Mouse (Mus musculus) cerebellum, adult 2 months (tissue): ENCODE measurements around the gene Hltf.

ENCODE experiments used
- CTCF ChIP-seq: fragments of 200-500 bp; IDR thresholded peaks from 2 replicates; pipeline ENCODE4 v1.5.1; 2011; ENCODE audit warnings: low read depth, mild to moderate bottlenecking, control low read depth, low read length, moderate library complexity, borderline replicate concordance; ENCODE audit not compliant: insufficient read depth
- POLR2A ChIP-seq: fragments of 200-500 bp; IDR thresholded peaks from 2 replicates; pipeline ENCODE4 v1.6.1; 2011; ENCODE audit warnings: low read length, control low read depth, borderline replicate concordance; ENCODE audit not compliant: insufficient read depth

DNA sequence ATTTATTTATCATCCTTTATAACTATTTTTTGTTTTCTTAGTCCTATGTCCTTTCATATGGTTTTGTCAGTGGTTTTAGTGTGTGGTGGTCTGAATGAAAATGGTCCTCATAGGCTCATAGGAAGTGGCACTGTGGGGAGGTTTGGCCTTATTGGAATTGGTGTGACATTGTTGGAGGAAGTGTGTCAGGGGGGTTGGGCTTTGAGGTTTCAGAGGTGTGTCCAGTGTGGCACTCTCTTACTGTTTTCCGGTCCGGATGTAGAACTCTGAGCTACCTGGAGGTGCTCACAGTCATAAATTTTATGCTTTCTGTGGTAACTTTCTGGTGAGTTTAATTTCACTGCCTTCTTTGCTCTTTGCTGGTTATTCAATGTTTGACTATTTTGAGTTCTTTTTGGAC is 47.2 kb downstream of the Hltf start:
- TF ChIP-seq POLR2A (no peak), CTCF (no peak)
